Mouse (Mus musculus): ENCODE measurements around the gene Sltm.
"Not testable (repeated sequence)": the region's sequence is repeated elsewhere in the genome, so short reads cannot be mapped to it uniquely, and the experiment has no call there.

Sltm gene

GRCm38 (mm10) chr9:70542305-70543041 is at the start of gene Sltm:
Sltm (plus strand) TSS chr9:70542754.
- peak; percentile 98 for DNase-seq

GRCm38 (mm10) chr9:70493038-70493437 is 49.5 kb upstream of the Sltm start:
- no peak for DNase-seq

- no peak for DNase-seq
Measured at GRCm38 (mm10) chr9:70496990-70497389, 45.6 kb upstream of the Sltm start.

DNA sequence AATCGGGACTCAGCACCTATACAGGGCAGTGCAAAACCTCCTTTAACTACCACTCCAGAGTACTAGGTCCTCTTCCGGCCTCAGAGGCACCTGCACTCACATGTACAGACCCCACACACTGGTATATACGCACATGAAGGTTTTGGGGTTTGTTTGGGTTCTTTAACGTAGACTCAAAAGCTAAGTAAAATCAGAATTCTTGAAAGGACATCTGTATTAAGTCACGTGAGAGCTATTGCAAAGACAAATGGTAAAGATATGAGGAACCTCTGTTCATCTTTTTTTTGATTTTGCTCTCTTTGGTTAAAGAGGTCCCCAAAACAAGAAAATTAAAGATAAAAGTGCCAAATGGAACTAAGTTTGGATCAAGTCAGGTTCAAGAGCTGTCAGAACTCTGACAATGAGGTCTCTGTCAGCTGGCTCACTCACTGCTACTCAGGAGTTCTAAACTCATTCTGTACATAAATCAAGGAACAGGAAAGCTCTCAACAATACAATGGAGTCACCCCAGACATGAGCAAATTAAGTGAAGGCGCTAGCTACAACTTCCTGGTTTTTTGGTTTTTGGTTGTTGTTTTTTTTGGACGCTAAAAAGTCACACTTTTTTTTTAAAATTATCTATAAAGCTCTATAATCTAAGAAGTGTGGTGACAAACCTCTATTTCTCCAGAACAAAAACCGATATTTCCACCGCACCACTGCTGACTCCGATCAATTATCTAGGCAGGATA is 40.1 kb upstream of the Sltm start:
- no peak for DNase-seq

- DNase-seq = peak; percentile 67
Measured at GRCm38 (mm10) chr9:70503015-70503603, 39.4 kb upstream of the Sltm start.

- DNase-seq = peak; percentile 97
Measured at GRCm38 (mm10) chr9:70503626-70504041, 38.9 kb upstream of the Sltm start, which contains the start of gene Rnf111. Rnf111 (minus strand) TSS chr9:70503725.

DNA sequence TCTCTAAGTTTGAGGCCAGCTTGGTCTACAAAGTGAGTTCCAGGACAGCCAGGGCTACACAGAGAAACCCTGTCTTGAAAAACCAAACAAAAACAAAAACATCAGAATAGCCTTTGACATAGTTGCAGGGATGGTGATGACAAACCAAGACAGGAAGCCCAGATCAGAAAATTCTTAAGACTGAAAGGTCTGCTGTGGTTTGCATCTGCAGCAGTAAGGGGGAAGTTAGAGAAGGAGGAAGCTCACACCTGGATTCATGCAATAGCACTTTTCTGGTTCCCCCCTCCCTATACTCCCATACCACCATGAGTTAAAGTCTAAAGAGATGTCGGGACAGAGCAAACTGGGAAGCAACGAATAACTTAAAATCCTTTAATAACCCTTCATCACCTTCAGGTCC is 36.4 kb upstream of the Sltm start:
- no peak for DNase-seq

- DNase-seq = no peak
Measured at GRCm38 (mm10) chr9:70506787-70507186, 35.8 kb upstream of the Sltm start.

- DNase-seq = no peak
Measured at GRCm38 (mm10) chr9:70509906-70510525, 32.5 kb upstream of the Sltm start.

DNA sequence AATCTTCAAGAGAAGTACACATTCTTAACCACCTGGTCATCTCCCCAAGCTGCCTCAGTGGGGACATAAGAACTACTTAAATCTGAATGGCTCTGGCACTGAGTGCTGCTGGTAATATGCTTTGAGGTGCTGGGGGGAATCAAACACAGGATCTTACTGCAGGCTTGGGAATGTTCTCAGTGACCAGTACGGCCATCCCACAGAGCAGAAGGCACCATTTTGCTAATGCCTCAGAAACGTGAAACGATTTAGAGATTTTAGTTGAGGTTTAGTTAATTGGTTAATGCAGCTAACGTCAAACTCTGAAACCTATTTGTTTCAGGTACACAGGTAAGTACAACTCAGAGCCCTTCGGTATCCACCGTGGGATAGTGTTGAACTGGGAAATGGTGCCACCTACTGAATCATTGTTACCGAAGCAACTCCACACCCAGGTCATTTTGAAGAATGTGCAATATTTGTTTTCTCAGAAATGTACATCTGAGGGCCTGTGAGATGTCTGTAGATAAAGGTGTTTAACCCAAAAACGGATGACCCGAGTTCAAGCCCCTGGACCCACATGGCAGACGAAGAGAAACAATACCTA is 31.5 kb upstream of the Sltm start:
- DNase-seq = no peak

DNA sequence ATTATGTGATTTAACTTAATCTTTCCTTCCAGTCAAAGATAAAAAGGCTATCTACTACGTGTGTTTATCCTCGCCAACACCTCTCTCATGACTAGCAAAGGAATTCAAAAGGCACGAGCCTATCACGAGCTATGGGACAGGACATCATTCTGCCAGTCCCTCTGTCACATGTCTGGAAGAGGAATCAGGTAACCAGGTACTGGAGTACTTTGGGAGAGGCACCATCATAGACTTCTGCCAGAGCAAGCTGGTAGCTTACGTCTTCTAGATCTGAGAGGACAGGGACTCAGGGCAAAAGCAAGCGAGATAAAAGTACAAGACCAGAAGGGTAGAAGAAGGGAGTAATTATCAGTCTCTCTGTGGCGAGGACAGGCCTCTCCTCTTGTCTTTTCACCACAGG is 30.9 kb upstream of the Sltm start:
- DNase-seq = no peak

GRCm38 (mm10) chr9:70520651-70521050 is 21.9 kb upstream of the Sltm start:
- no peak for DNase-seq

DNA sequence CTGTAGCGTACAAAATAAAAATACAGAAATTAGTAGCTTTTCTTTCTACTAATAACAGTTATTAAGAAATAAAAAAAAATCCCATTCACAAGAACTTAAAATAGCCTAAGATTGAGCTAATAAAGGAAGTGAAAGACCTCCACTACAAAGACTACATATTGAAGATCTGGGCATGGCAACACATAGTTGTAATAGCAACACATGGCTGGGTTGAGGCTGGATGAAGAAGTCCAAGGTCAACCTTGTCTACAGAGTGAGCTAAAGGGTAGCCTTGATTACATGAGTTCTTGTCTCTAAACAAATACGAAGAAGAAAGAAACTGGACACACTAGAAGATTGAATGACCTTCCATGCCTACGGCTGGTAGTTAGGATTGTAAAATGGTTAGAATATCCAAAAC is 18.7 kb upstream of the Sltm start:
- no peak for DNase-seq

- no peak for DNase-seq
Measured at GRCm38 (mm10) chr9:70524366-70524765, 18.2 kb upstream of the Sltm start.

DNA sequence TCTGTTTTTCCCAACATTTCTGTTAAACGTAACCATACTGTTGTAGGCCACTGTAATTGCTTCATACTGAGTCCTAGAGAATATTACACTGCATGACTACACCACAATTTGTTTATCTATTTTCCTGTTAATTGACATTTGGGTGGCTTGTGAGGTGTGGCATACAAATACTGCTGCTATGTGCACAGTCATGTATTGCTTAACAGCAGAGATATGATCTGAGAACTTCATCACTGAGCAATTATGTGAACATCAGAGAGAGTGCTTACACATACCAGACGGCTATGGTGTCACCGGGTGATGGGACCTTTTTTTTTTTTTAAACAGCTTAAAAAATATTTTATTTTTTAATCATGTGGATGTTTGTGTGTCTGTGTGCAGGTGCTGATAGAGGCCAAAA is 9.2 kb upstream of the Sltm start:
- no peak for DNase-seq

DNA sequence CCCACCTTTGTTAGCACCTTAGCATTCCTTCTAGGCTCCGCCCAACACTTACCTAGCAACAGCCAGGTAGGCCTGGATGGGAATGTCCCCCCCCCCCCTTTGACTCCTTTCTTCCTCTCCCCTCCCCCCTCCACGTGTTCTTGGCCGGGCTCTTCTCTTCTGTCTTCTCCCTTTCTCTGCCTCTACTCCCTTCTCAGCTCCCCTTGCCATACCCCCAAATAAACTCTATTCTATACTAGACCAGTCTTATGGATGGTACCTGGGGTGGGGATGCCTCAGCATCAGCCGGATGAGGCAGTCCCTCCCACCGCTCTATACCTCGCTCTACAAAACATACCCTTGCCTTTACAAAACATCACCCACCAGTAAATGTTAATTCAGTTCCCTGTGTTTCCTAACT is 970 bp upstream of the Sltm start:
- DNase-seq = no peak

DNA sequence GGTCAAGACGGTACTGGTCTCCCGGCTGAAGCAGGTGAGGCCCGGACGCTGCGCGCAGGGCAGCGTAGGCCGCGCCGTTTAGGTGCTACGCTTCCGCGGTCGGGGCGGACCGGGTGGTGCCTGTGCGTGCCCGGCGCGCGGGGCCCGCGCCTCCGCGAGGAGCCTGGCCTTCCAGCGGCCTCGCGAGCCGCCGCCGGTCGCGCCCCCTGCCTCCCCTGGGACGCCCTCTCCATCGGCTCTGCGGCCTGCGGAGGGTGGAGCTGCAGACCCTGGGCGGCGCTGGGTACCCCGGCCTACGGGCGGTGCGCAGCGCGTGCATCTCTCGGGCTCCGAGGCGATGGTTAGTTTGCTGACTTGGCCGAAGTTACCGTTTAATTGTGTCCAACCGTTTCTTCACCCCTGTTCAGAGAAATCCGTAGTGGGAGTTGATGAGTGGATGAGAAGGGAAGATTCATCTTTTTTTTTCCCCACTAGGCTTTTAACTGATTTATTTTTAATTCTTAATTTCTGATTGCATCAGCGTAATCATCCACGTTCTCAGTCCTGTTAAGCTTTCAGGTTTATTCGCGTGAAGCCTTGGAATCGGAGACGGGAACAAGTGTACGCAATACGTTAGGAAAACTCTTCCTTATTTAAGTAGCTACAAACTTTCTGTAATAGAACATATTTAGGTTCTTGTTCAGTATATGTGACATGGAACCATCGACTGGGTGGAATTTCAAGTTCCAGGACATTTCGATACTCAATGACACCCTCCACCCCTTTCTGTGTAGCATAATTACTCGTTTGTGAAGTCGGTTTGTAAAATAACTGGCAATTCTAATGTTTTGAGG is 710 bp downstream of the Sltm start:
- peak; percentile 54 for DNase-seq

GRCm38 (mm10) chr9:70543985-70544384 is 1.4 kb downstream of the Sltm start:
- DNase-seq = no peak

- DNase-seq = no peak
Measured at GRCm38 (mm10) chr9:70544831-70545230, 2.3 kb downstream of the Sltm start.

- DNase-seq = not testable (repeated sequence)
Measured at GRCm38 (mm10) chr9:70546576-70546975, 4.0 kb downstream of the Sltm start.

DNA sequence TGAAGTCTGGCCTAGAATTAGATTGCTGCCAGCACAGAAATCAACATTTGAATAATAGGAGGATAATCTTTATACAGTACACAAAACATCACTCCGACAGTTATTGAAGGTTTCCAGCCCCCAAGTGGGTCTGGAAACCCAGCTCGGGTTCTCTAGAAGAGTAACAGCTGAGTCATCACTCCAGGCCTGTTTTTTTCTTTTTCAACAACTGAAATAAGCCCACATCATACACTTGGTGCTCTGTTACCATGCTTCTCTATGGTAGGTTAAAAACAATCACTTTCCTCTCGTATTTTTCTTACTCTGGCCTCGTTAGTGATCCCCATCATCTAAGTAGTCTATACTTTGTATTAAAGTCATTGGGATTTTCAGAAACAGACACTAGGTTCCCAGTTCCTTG is 5.8 kb downstream of the Sltm start:
- no peak for DNase-seq

GRCm38 (mm10) chr9:70551524-70551923 is 9.0 kb downstream of the Sltm start:
- DNase-seq = no peak
